Mouse (Mus musculus): ENCODE data around the gene Camta2.

Gene Camta2

DNA sequence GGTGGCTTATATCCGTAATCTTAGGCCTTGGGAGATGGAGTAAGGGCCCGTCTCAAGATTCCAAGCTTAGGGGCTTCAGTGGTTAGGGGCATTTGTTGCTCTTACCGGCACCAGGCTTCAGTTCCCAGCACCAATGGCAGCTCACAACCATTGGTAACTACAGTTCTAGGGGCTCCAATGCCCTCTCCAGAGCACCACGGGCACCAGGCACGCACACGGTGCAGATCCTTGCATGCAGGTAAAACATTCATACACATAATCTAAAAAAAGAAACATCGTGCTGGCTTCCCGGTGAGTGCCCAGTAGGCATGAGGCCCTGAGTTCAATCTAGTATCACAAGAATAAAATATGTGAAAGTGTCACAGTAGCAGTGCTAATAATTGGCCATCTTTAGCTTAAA lies 24.8 kb downstream of the Camta2 start:
- DNase-seq (ENCODE audit: low spot score), result no peak

DNA sequence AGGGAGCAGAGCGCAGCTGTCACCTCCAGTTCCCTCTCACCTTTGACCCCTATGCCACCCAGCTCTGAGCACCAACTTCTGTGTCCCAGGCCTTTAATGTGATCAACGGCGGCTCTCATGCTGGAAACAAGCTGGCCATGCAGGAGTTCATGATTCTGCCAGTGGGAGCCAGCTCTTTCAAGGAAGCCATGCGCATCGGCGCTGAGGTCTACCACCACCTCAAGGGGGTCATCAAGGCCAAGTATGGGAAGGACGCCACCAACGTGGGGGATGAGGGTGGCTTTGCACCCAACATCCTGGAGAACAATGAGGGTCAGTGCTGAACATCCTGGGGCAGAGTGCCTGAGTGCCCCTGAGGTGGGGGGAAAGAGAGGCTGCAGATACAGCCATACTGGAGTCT lies 27.3 kb downstream of the Camta2 start:
- DNase-seq (ENCODE audit: low spot score), result no peak

DNA sequence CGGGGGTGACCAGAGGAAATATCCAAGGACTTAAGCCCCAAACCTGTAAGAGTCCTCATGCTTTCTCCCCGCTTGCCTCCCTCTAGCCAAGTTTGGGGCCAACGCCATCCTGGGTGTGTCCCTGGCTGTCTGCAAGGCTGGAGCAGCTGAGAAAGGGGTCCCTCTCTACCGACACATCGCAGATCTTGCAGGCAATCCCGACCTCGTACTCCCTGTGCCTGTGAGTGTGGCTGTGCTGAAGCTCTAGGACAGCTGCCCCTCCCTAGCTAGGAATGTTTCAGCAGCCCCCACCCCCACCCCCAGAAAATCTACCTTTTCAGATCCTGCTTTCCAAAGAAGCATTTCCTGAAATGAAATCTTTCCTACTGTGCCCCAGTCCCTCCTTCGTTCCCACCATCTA lies 29.0 kb downstream of the Camta2 start:
- DNase-seq (ENCODE audit: low spot score), result no peak

GRCm38 (mm10) chr11:70658521-70658920 lies 29.4 kb downstream of the Camta2 start:
- DNase-seq (ENCODE audit: low spot score), result no peak

- DNase-seq (ENCODE audit: low spot score), result no peak
Measured at GRCm38 (mm10) chr11:70657991-70658390, 29.9 kb downstream of the Camta2 start.

DNA sequence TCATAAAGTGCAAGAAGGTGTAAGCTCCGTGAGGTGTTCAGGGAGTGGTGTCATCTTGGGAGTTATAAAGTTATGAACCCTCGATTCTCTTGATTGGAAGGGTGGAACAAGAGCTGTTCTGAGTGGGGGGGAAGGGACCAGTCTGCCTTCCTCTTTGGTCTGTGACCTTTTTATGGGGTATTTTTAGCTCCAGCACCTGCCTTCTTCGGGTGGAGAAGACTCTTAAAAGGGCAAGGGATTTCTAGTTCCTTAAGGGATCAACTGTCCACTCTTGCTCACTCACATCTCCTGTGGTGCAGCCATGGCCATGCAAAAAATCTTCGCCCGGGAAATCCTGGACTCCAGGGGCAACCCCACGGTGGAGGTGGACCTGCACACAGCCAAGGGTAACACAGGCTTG lies 30.3 kb downstream of the Camta2 start:
- no peak for DNase-seq (ENCODE audit: low spot score)

- DNase-seq (ENCODE audit: low spot score), result no peak
Measured at GRCm38 (mm10) chr11:70656964-70657363, 30.9 kb downstream of the Camta2 start, which contains the start of gene Eno3. Eno3 (plus strand) TSS chr11:70657202.

DNA sequence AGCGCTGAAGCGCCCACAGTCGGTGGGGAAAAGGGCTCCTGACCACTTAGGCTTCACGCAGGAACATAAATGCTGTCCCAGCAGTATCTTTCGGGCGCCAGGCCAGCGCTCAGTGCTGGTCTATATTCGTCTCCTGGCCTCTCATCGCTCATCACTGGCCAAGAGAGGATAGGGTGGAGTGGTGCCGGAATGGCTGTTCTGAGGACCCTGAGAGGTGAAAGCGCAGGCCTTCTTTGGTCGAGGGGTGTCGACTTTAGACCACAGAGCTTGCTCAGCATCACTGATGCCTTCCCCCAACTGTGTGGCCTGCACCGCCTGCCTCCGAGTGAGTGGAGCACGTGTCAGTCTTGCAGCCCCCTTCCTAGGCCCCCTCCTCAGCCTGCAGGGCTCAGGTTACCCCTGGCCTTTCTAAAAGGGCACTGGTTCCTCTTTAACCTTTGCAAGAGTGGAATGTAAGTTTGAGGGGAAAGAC lies 31.4 kb downstream of the Camta2 start:
- DNase-seq (ENCODE audit: low spot score), result no peak

GRCm38 (mm10) chr11:70655571-70656455 lies 32.1 kb downstream of the Camta2 start:
- peak; percentile 48 for DNase-seq (ENCODE audit: low spot score)

- peak; percentile 62 for DNase-seq (ENCODE audit: low spot score)
Measured at GRCm38 (mm10) chr11:70654923-70655570, 32.9 kb downstream of the Camta2 start.

GRCm38 (mm10) chr11:70654198-70654922 lies 33.5 kb downstream of the Camta2 start, which contains the start of gene Pfn1:
Pfn1 (minus strand) TSS chr11:70654644.
- peak; percentile 62 for DNase-seq (ENCODE audit: low spot score)

GRCm38 (mm10) chr11:70653345-70654197 lies 34.3 kb downstream of the Camta2 start:
- peak; percentile 58 for DNase-seq (ENCODE audit: low spot score)

- DNase-seq (ENCODE audit: low spot score), result no peak
Measured at GRCm38 (mm10) chr11:70652884-70653344, 35.0 kb downstream of the Camta2 start.

DNA sequence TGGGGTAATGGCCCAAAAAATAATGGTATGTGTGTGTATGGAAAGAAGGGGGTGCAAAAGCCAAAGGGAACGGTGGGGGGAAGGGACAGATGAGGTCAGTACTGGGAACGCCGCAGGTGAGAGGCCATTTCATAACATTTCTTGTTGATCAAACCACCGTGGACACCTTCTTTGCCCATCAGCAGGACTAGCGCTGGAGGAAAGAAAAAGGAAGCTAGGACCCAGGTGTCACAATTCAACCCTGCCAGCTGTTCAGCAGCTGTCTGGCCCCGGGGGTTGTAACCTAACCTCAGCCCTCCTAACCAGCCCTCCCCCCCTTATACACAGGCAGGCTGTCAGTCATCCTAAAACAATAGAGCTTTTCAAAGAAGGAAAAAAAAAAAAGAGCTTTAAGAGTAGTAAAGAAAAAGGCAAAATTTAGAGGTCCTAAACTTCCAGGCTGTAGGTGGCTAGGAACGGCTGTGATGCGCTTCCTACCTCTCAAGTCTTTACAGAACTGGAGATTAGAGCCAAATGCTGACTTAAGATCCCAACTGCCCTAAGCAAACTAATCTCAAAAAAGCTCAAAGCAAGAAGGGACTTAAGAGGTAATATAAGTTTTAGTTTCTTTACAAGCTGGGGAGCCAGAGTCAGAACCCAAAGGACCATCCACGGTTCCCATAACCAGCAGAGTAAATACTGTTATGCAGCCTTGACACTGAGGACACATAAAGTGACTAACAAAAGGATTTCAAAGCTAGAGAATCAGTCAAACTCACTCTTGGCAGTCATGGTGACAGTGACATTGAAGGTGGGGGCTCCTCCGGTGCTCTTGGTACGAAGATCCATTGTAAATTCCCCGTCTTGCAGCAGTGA lies 35.6 kb downstream of the Camta2 start:
- DNase-seq (ENCODE audit: low spot score), result no peak

DNA sequence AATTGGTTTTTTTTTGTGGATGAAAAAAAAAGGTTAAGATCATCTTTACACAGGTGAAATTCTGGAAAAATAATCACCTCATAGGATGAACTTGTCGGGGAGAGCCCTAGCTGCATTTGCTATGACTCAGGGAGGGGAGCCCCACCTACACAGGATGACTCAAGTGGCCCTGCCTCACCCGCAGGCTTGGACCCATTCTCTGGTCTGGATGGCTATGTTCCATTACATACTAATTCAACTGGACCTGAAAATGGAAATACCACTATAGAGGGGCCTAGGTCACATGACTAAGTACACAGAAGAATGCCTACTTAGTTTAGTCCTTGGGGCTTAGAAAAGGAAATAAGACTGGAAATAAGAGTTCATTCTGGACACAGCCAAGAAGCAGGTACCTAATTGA lies 36.5 kb downstream of the Camta2 start:
- DNase-seq (ENCODE audit: low spot score), result no peak

DNA sequence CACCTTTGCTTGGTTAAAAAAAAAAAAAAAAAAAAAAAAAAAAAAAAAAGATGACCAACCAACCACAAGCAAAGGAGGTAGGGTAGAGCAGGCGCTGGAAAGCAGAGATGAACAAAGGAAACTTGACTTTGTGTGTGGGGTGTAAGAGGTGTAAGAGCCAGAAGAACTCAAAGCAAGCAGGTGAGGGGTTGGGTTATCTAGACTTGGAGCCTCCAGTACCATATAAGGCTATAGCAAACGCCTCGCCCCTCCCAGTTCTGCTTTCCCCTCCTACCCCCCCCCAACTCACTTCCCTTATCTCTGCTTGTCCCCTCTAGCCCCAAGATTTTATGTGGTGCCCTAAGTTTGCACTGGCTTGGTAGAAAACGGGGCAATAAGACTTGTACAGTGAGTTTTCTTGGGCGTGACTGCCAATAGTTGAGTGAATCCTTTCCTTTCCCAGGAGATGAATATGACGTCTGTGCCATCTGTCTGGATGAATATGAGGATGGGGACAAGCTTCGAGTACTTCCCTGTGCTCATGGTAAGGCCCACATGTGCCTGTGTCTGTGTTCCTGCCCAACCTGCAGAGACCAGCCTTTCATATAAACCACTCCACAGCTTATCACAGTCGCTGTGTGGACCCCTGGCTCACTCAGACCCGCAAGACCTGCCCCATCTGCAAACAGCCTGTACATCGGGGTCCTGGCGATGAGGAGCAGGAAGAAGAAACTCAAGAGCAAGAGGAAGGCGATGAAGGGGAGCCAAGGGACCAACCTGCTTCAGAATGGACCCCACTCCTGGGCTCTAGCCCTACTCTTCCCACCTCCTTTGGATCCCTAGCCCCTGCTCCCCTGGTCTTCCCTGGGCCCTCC lies 37.4 kb downstream of the Camta2 start:
- DNase-seq (ENCODE audit: low spot score), result no peak

GRCm38 (mm10) chr11:70649185-70649734 lies 38.6 kb downstream of the Camta2 start:
- no peak for DNase-seq (ENCODE audit: low spot score)

DNA sequence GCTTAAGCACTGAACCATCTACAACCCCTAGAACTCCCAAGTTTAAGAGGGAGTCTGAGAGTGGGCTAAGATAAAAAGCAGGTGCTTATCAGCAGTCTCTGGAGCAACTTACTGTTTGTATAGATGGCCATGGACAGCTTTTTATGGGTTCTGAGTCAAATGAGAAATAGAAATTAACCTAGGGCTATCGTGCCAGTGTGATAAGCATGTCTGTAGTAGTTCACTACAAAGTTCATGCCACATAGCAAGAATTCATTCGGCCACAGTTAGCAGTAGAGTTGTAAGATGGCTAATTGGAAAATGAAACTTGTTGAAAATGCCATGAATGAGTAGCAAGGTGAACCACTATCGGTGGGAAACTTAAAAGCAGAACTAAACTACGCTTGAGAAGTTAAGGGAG lies 39.4 kb downstream of the Camta2 start:
- DNase-seq (ENCODE audit: low spot score), result no peak

Data from ovary, postnatal 10 days (tissue).